Mouse (Mus musculus): ENCODE measurements around the gene Oxct2b. TPM values are rescaled to one million over a fixed set of nuclear protein-coding genes. Genes with fewer than 3 reads are reported as not detected.
"Not testable (repeated sequence)": the region's sequence is repeated elsewhere in the genome, so short reads cannot be mapped to it uniquely, and the experiment has no call there.

The Oxct2b gene
- polyA plus RNA-seq, 2 experiments, result 0.35 TPM; not detected in 1

DNA sequence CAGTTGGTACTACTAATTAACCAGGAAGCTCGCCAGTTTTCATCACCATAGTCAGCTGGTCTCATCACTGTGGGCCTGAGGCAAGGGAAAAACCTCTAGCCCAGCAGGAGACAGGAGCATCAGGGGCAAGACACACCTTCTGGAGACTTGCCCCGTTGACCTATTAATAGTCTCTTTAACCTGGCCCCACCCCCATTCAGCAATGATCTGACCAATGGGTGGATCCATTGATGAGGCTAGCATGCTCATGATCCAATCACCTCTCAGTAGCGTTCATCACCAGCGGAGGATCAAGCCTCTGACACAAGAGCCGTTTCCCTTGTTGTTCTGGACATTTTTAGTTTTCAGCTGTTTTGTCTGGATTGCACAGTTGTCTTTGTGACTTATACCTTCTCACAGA lies 23.4 kb upstream of the Oxct2b start:
- TF ChIP-seq POLR2A (IDR thresholded peaks at IDR 0.05; ENCODE audit: borderline replicate concordance, extremely low read depth, insufficient read depth, insufficient read length), result no peak
- no peaks in the 10 kb centered on the region for H3K36me3 ChIP-seq (ENCODE audit: control insufficient read depth, insufficient read depth, low read length)
- 67% methylated on average over 5 of the region's 5 CpGs for WGBS
- no peaks in the 10 kb centered on the region for H3K4me1 ChIP-seq (ENCODE audit: control insufficient read depth, insufficient read depth, low read length)
- no peak for DNase-seq (ENCODE audit: low spot score)
- no peak overlapping the region for H3K9ac ChIP-seq (ENCODE audit: low read depth, low read length, severe bottlenecking)
- no peak overlapping the region for H3K27ac ChIP-seq (replicated peaks; ENCODE audit: low read depth, low read length)
- H3K9me3 ChIP-seq (ENCODE audit: control insufficient read depth, low read length), result no peaks in the 10 kb centered on the region
- no peaks in the 10 kb centered on the region for H3K27me3 ChIP-seq (ENCODE audit: control insufficient read depth, insufficient read depth, low read length)
- peak; percentile 12; the same call in 1 of the 2 replicates for ATAC-seq (ENCODE audit: low FRiP score, low read depth)
- H3K4me2 ChIP-seq (replicated peaks; ENCODE audit: low read depth, low read length, severe bottlenecking), result no peak overlapping the region
- H3K4me3 ChIP-seq (replicated peaks; ENCODE audit: low read length), result no peak overlapping the region

DNA sequence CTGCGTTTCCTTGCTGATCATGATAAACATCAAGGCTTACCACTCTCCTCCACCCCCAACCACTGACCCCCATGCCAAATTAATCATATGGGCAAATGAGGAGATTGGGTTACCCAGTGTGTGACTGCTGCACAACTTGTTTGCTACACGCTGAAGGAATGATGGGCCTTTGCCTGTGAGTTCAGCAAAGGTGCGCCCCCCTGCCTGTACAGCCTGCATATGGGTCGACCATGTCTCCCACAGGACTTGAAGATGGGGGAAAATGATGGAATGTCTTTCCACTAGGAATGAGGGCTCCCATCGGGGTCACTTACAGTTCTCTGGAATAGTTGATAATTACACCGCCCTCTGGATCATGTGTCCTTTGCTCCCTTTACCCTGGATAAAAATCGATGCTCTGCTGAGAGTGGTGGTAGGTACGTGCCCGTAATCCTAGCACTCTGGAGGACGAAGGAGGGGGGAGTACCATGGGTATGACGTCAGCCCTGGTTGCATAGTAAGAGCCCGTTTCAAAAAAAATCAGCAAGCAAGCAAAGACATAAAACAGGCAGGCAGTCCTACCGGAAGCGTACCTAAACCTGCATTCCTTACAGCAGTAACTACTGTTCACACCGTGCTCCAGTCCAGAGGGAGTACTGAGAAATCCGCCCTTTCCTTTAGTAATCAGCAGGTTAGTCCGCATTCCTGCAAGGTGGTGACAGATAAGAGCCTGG lies 22.8 kb upstream of the Oxct2b start:
- H3K4me3 ChIP-seq (replicated peaks; ENCODE audit: low read length), result no peak overlapping the region
- 44% methylated on average over 17 of the region's 17 CpGs for WGBS
- no peaks in the 10 kb centered on the region for H3K36me3 ChIP-seq (ENCODE audit: control insufficient read depth, insufficient read depth, low read length)
- H3K9ac ChIP-seq (ENCODE audit: low read depth, low read length, severe bottlenecking), result no peak overlapping the region
- no peaks in the 10 kb centered on the region for H3K9me3 ChIP-seq (ENCODE audit: control insufficient read depth, low read length)
- no peak overlapping the region for H3K27ac ChIP-seq (replicated peaks; ENCODE audit: low read depth, low read length)
- no peak for TF ChIP-seq POLR2A (IDR thresholded peaks at IDR 0.05; ENCODE audit: borderline replicate concordance, extremely low read depth, insufficient read depth, insufficient read length)
- no peaks in the 10 kb centered on the region for H3K27me3 ChIP-seq (ENCODE audit: control insufficient read depth, insufficient read depth, low read length)
- peak; percentile 60 for DNase-seq (ENCODE audit: low spot score)
- ATAC-seq (ENCODE audit: low FRiP score, low read depth), result peak; percentile 70; the same call in 1 of the 2 replicates
- H3K4me2 ChIP-seq (replicated peaks; ENCODE audit: low read depth, low read length, severe bottlenecking), result peak overlapping the region; percentile 8; the same call in 1 of the 2 replicates
- H3K4me1 ChIP-seq (ENCODE audit: control insufficient read depth, insufficient read depth, low read length), result no peaks in the 10 kb centered on the region

DNA sequence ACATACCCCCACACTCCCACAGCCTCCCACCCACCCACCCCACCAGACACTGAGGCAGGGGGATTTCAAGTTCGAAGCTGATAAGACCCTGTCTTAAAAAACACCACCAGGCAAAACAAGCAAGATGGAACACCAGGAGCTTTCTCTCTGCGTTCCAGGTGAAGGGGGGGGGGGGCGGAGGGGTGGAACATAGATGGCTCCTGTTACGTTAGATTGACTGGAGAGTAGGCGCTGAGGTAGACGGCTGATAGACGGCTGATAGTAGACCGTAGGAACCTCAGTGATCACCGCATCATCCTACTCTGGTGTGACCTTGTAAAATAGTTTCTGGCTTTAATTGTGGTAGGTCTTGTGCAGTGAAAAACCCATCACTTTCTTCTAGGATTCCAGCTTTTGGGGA lies 22.2 kb upstream of the Oxct2b start:
- DNase-seq (ENCODE audit: low spot score) (no peak), ATAC-seq (ENCODE audit: low FRiP score, low read depth) (no peak)
- 56% methylated on average over 9 of the region's 9 CpGs for WGBS
- Histone ChIP-seq H3K27me3 (ENCODE audit: control insufficient read depth, insufficient read depth, low read length) (no peaks in the 10 kb centered on the region), H3K4me3 (replicated peaks; ENCODE audit: low read length) (no peak overlapping the region), H3K27ac (replicated peaks; ENCODE audit: low read depth, low read length) (no peak overlapping the region), H3K4me1 (ENCODE audit: control insufficient read depth, insufficient read depth, low read length) (no peaks in the 10 kb centered on the region), H3K9ac (ENCODE audit: low read depth, low read length, severe bottlenecking) (no peak overlapping the region), H3K9me3 (ENCODE audit: control insufficient read depth, low read length) (no peaks in the 10 kb centered on the region), H3K4me2 (replicated peaks; ENCODE audit: low read depth, low read length, severe bottlenecking) (no peak overlapping the region), H3K36me3 (ENCODE audit: control insufficient read depth, insufficient read depth, low read length) (no peaks in the 10 kb centered on the region)
- TF ChIP-seq POLR2A (IDR thresholded peaks at IDR 0.05; ENCODE audit: borderline replicate concordance, extremely low read depth, insufficient read depth, insufficient read length), result no peak

DNA sequence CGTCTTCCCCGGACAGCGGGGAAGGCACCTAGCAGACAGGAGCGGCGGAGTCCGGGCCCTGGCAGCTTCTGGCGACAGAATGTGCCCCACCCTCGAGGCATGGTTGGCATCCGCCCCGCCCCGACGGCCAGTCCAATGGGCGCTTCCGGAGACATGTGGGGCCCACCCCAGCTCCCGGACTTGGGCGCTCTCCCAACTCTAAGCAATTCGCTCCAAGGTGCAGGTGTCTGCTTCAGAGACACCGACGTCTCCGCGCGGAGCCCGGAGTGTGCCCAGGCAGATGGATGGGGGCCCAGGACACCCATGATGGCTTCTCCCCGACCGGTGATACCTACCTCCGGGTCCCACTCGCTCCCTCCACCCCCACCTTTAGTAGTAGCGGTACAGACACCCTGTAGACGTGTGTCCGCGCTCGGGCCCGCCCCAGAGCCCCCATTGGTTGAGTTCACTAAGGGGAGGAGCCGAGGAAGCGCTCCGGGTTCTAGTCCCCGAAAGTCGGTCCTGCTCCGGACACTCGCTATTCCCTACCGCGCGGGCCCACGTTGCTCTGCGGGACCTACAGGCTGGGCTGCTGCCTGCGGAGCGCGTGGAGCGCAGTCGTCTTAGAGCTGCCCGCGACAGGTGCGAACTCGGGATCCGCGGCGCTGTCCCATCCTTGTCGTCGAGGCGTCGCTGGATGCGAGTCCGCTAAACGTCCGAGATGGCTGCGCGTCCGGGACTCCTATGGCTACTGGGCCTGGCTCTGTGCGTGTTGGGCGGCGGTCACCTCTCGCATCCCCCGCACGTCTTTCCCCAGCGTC lies 11.2 kb upstream of the Oxct2b start, which contains the start of gene Bmp8b:
TSS of gene Bmp8b (plus strand) at position 515 of the 800 bp plus-strand sequence.
- H3K27ac ChIP-seq (replicated peaks; ENCODE audit: low read depth, low read length), result no peak within 1 kb of the TSS
- no peak for TF ChIP-seq POLR2A (IDR thresholded peaks at IDR 0.05; ENCODE audit: borderline replicate concordance, extremely low read depth, insufficient read depth, insufficient read length)
- DNase-seq (ENCODE audit: low spot score) (no peak), ATAC-seq (ENCODE audit: low FRiP score, low read depth) (no peak)
- H3K9ac ChIP-seq (ENCODE audit: low read depth, low read length, severe bottlenecking), result no peak within 1 kb of the TSS
- peaks cover 6% of the 10 kb centered on the region; the same call in 1 of the 2 replicates for H3K4me1 ChIP-seq (ENCODE audit: control insufficient read depth, insufficient read depth, low read length)
- no peaks in the 10 kb centered on the region for H3K9me3 ChIP-seq (ENCODE audit: control insufficient read depth, low read length)
- peak within 1 kb of the TSS; percentile 30 for H3K4me3 ChIP-seq (replicated peaks; ENCODE audit: low read length)
- peaks cover 37% of the 10 kb centered on the region for H3K27me3 ChIP-seq (ENCODE audit: control insufficient read depth, insufficient read depth, low read length)
- peak within 1 kb of the TSS; percentile 32 for H3K4me2 ChIP-seq (replicated peaks; ENCODE audit: low read depth, low read length, severe bottlenecking)
- H3K36me3 ChIP-seq (ENCODE audit: control insufficient read depth, insufficient read depth, low read length), result no peaks in the 10 kb centered on the region
- WGBS, result 6% methylated on average over 68 of the region's 75 CpGs

DNA sequence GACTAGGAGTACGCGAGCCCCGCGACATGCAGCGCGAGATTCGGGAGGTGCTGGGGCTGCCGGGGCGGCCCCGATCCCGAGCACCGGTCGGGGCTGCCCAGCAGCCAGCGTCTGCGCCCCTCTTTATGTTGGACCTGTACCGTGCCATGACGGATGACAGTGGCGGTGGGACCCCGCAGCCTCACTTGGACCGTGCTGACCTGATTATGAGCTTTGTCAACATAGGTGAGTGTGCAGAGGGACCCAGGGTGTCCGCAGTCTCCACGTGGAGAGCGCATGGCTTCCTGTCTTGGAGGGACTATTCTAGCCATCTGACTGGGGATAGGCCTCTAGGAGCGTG lies 10.6 kb upstream of the Oxct2b start:
- H3K9me3 ChIP-seq (ENCODE audit: control insufficient read depth, low read length), result no peaks in the 10 kb centered on the region
- DNase-seq (ENCODE audit: low spot score), result no peak
- H3K4me1 ChIP-seq (ENCODE audit: control insufficient read depth, insufficient read depth, low read length), result peaks cover 6% of the 10 kb centered on the region; the same call in 1 of the 2 replicates
- peak overlapping the region; percentile 32 for H3K4me2 ChIP-seq (replicated peaks; ENCODE audit: low read depth, low read length, severe bottlenecking)
- TF ChIP-seq POLR2A (IDR thresholded peaks at IDR 0.05; ENCODE audit: borderline replicate concordance, extremely low read depth, insufficient read depth, insufficient read length), result no peak
- no peak overlapping the region for H3K9ac ChIP-seq (ENCODE audit: low read depth, low read length, severe bottlenecking)
- WGBS, result 30% methylated on average over 20 of the region's 24 CpGs
- H3K27ac ChIP-seq (replicated peaks; ENCODE audit: low read depth, low read length), result no peak overlapping the region
- ATAC-seq (ENCODE audit: low FRiP score, low read depth), result no peak
- H3K4me3 ChIP-seq (replicated peaks; ENCODE audit: low read length), result peak overlapping the region; percentile 30
- peaks cover 37% of the 10 kb centered on the region for H3K27me3 ChIP-seq (ENCODE audit: control insufficient read depth, insufficient read depth, low read length)
- no peaks in the 10 kb centered on the region for H3K36me3 ChIP-seq (ENCODE audit: control insufficient read depth, insufficient read depth, low read length)

DNA sequence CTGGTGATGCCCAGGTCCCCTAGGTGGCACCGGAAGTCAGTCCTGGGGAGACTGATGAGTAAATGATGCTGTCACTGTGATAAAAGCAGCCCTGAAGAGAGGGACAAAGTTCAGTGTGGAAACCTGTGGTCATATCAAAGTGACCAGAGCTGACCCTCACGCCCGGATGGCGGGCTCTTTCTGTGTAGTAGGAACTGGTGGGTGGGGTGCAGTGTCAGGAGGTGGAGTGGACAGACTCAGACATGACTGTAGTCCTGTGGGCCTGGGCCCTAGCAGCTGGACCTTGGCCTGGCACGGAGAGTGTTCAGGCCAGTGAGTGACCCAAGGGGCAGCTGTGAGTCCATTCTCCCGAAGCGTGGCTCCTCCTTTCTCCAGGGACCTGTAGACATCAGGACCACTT lies 10.1 kb upstream of the Oxct2b start:
- not testable (repeated sequence) for H3K9me3 ChIP-seq (ENCODE audit: control insufficient read depth, low read length); H3K9ac ChIP-seq (ENCODE audit: low read depth, low read length, severe bottlenecking); H3K4me1 ChIP-seq (ENCODE audit: control insufficient read depth, insufficient read depth, low read length); H3K4me3 ChIP-seq (replicated peaks; ENCODE audit: low read length); DNase-seq (ENCODE audit: low spot score); ATAC-seq (ENCODE audit: low FRiP score, low read depth); H3K4me2 ChIP-seq (replicated peaks; ENCODE audit: low read depth, low read length, severe bottlenecking); H3K36me3 ChIP-seq (ENCODE audit: control insufficient read depth, insufficient read depth, low read length); H3K27ac ChIP-seq (replicated peaks; ENCODE audit: low read depth, low read length)
- H3K27me3 ChIP-seq (ENCODE audit: control insufficient read depth, insufficient read depth, low read length), result peaks cover 37% of the 10 kb centered on the region
- WGBS, result 75% methylated on average over 7 of the region's 7 CpGs
